Mouse (Mus musculus) bone marrow, adult 2 months (tissue): Measurements from ENCODE around the gene Tnni3.

Experiments
- CTCF ChIP-seq: fragments of 200-500 bp; IDR thresholded peaks from 2 replicates; pipeline ENCODE4 v1.5.1; 2011; ENCODE audit warnings: low read length, control low read depth; ENCODE audit not compliant: control insufficient read depth, insufficient read depth
- POLR2A ChIP-seq: fragments of 200-500 bp; IDR thresholded peaks from 2 replicates; pipeline ENCODE4 v1.6.1; 2011; ENCODE audit warnings: low read depth, mild to moderate bottlenecking, control low read depth, low read length, borderline replicate concordance; ENCODE audit not compliant: control insufficient read depth

DNA sequence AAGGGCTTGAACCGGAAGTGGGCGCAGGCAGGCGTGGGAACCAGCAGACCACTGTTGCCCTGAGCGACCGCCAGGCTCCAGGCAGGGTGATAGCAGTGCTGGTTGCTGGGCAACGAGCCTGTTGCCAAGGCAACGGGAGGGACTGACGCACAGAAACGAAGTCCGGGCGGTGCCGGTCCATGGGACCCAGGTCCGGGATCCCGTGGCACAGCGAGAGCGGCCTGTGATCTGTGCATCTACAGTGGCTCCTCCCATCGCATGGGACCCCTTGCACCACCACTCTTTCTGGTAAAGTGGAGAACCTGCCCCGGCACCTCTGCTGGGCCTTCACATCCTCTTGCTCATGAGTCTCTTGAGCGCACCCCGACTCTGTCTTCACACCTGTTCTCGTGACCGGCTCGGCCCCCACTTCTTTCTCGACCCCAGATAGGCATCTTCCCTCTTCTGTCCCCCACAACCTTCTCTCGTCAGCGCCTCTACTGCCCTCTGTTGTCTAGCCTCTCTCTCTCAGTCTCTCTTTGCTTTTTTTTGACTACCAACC is 22.6 kb upstream of the Tnni3 start:
- TF ChIP-seq CTCF = no peak
- no peak for TF ChIP-seq POLR2A
